Comparison of ENCODE assay signal across 9 mouse cellular contexts in genomic region chr3:61362821-61363160, GRCm38 (mm10). TPM values are rescaled to one million over a fixed set of nuclear protein-coding genes. Genes with fewer than 3 reads are reported as not detected.
DNase-seq lines count a peak whose midpoint lies in the region; ATAC-seq and TF ChIP-seq lines count a peak whose summit lies in the region.
"Had no signal": no experiment of that assay in that cellular context is flagged by ENCODE, and none has a peak within 500 bp of the region (broad histone marks: within the 10 kb centered on the region; RNA-seq: fewer than 3 reads in every experiment).

No protein-coding gene starts in this region.

- peak overlapping the region; percentile 75 for H3K4me2 ChIP-seq in lung, postnatal 0 days (replicated peaks; ENCODE audit: low read depth, low read length)

- intact Hi-C loops in heart, adult 2 months (cut with DNase I) = no loop called here
- intact Hi-C loops in heart, postnatal 36 days (cut with DNase I) = loop anchor here (10.0 kb wide), 1 partner anchor 788 kb away; no protein-coding TSS in a partner anchor

- H3K9me3 ChIP-seq in G1E (replicated peaks) = no peaks in the 10 kb centered on the region
- no peaks in the 10 kb centered on the region for H3K9me3 ChIP-seq in hindbrain, embryonic 10.5 days
- H3K9me3 ChIP-seq in lung, postnatal 0 days (ENCODE audit: low read length) = no peaks in the 10 kb centered on the region

- H3K4me3 ChIP-seq in heart, adult 2 months = peak overlapping the region; percentile 89
- peak overlapping the region; percentile 82 for H3K4me3 ChIP-seq in G1E (ENCODE audit: low read depth, low read length)
- H3K4me3 ChIP-seq in hindbrain, embryonic 10.5 days = peak overlapping the region; percentile 70
- H3K4me3 ChIP-seq in lung, postnatal 0 days (ENCODE audit: low read depth, low read length) = peak overlapping the region; percentile 80

- H3K9ac ChIP-seq in heart, adult 2 months (ENCODE audit: low read depth, low read length) = peak overlapping the region; percentile 76
- H3K9ac ChIP-seq in lung, postnatal 0 days (replicated peaks; ENCODE audit: low read depth) = peak overlapping the region; percentile 36

- TF ChIP-seq EP300 in heart, adult 2 months (IDR thresholded peaks at IDR 0.05; ENCODE audit: insufficient read depth, low read depth, low read length) = no peak
- no peak for TF ChIP-seq EP300 in lung, postnatal 0 days (IDR thresholded peaks at IDR 0.05)

- WGBS in heart, adult 2 months = 3% methylated on average over 9 of the region's 9 CpGs
- 8% methylated on average over 9 of the region's 9 CpGs for WGBS in hindbrain, embryonic 10.5 days
- 3% methylated on average over 9 of the region's 9 CpGs for WGBS in lung, postnatal 0 days

- H3K36me3 ChIP-seq in heart, adult 2 months (ENCODE audit: control insufficient read depth, insufficient read depth, low read length) = no peaks in the 10 kb centered on the region; the same call in 1 of the 2 replicates
- peaks cover 2% of the 10 kb centered on the region for H3K36me3 ChIP-seq in G1E (replicated peaks)
- H3K36me3 ChIP-seq in hindbrain, embryonic 10.5 days = no peaks in the 10 kb centered on the region
- no peaks in the 10 kb centered on the region for H3K36me3 ChIP-seq in lung, postnatal 0 days (ENCODE audit: insufficient read depth, low read length)

- no peak for ATAC-seq in G1E (ENCODE audit: extremely low read depth, insufficient number of reproducible peaks, low FRiP score, poor library complexity, severe bottlenecking)
- ATAC-seq in lung, postnatal 0 days = no peak

- H3K27ac ChIP-seq in heart, adult 2 months = peak overlapping the region; percentile 90
- peak overlapping the region; percentile 96 for H3K27ac ChIP-seq in hindbrain, embryonic 10.5 days
- peak overlapping the region; percentile 82 for H3K27ac ChIP-seq in lung, postnatal 0 days (ENCODE audit: low read length)

- no peak for TF ChIP-seq CTCF in heart, adult 2 months (IDR thresholded peaks at IDR 0.05)
- TF ChIP-seq CTCF in G1E (IDR thresholded peaks at IDR 0.05; ENCODE audit: low read depth, low read length) = no peak
- TF ChIP-seq CTCF in lung, postnatal 0 days (IDR thresholded peaks at IDR 0.05) = no peak

- DNase-seq in heart, adult 2 months = no peak
- no peak for DNase-seq in heart, postnatal 36 days
- no peak for DNase-seq in G1E (ENCODE audit: low spot score)
- no peak for DNase-seq in hindbrain, embryonic 10.5 days (ENCODE audit: low spot score)
- DNase-seq in lung, postnatal 0 days (ENCODE audit: low spot score) = peak; percentile 54
- DNase-seq in urinary bladder, postnatal 36 days (ENCODE audit: low spot score in 2 of 2) = no peak
- no peak for DNase-seq in adrenal gland, postnatal 10 days
- DNase-seq in adipocyte (ENCODE audit: low spot score) = no peak

- no peak for TF ChIP-seq POLR2A in heart, adult 2 months (IDR thresholded peaks at IDR 0.05; ENCODE audit: insufficient read depth, low read depth, low read length)

- H3K27me3 ChIP-seq in heart, adult 2 months (ENCODE audit: control insufficient read depth, insufficient read depth, low read length) = no peaks in the 10 kb centered on the region
- H3K27me3 ChIP-seq in G1E (ENCODE audit: insufficient read depth, low read length) = peaks cover 16% of the 10 kb centered on the region
- no peaks in the 10 kb centered on the region for H3K27me3 ChIP-seq in hindbrain, embryonic 10.5 days (ENCODE audit: insufficient read depth, poor library complexity, severe bottlenecking)
- H3K27me3 ChIP-seq in lung, postnatal 0 days (replicated peaks; ENCODE audit: insufficient read depth, low read length) = no peaks in the 10 kb centered on the region
- H3K27me3 ChIP-seq: CH12.LX had no signal

- no peaks in the 10 kb centered on the region for H3K79me2 ChIP-seq in heart, adult 2 months (replicated peaks; ENCODE audit: control insufficient read depth, insufficient read depth, low read length)

- no peaks in the 10 kb centered on the region for H3K4me1 ChIP-seq in heart, adult 2 months (ENCODE audit: control insufficient read depth, insufficient read depth, low read length)
- H3K4me1 ChIP-seq in G1E (ENCODE audit: insufficient read depth, low read depth, low read length) = peaks cover 37% of the 10 kb centered on the region
- H3K4me1 ChIP-seq in hindbrain, embryonic 10.5 days (replicated peaks) = peaks cover 22% of the 10 kb centered on the region
- H3K4me1 ChIP-seq in lung, postnatal 0 days (ENCODE audit: insufficient read depth, low read depth, low read length) = 0 out of 2 replicates have a peak, but pooled peaks cover 2% of the 10 kb centered on the region

RNA-seq across cellular contexts. Expression of gene Rap2b, which starts 1.4 kb away (rescaled TPM):
- total RNA-seq in heart, adult 2 months (2021) = 1 to 10 TPM; 2.3 to 2.6 TPM
- polyA plus RNA-seq in heart, adult 2 months (2012; rRNA removed) = 1.5 and 1.9 TPM in 2 replicates
- 1 to 10 TPM; 3.2 to 3.4 TPM for total RNA-seq in heart, postnatal 36 days (2021)
- total RNA-seq in G1E (2014; fragmentation: Nextera tagmentation) (5.8 and 7.8 TPM in 2 replicates), G1E (2017) (6.6 and 7.5 TPM in 2 replicates)
- 6.9 and 7.1 TPM in 2 replicates for polyA plus RNA-seq in G1E (2012)
- polyA plus RNA-seq in hindbrain, embryonic 10.5 days (2016; fragmentation: Nextera tagmentation; extraction: Ambion mirVana) = 10.8 and 11.6 TPM in 2 replicates
- 6.8 and 7.0 TPM in 2 replicates for polyA plus RNA-seq in lung, postnatal 0 days (2015; fragmentation: Nextera tagmentation; extraction: Ambion mirVana)
- 1 to 10 TPM; 5.8 to 6.4 TPM for total RNA-seq in adrenal gland, postnatal 10 days (2021)
- total RNA-seq: CH12.LX had no signal

RNA-seq across cellular contexts. Expression of gene B430305J03Rik, which starts 3.0 kb away (rescaled TPM):
- total RNA-seq in heart, adult 2 months (2021) = under 1 TPM in 1 of 2 experiments, not detected in 1; 0.05 TPM
- 0.10 TPM in 1 of 2 replicates, not detected in the other for polyA plus RNA-seq in heart, adult 2 months (2012; rRNA removed)
- total RNA-seq in heart, postnatal 36 days (2021) = under 1 TPM in 1 of 2 experiments, not detected in 1; 0.05 TPM
- total RNA-seq in G1E (2014; fragmentation: Nextera tagmentation) = 0.53 and 0.58 TPM in 2 replicates
- 0.49 and 0.87 TPM in 2 replicates for total RNA-seq in G1E (2017)
- 0.14 and 0.19 TPM in 2 replicates for polyA plus RNA-seq in G1E (2012)
- polyA plus RNA-seq in hindbrain, embryonic 10.5 days (2016; fragmentation: Nextera tagmentation; extraction: Ambion mirVana) = not detected in 2 replicates
- not detected in 2 replicates for polyA plus RNA-seq in lung, postnatal 0 days (2015; fragmentation: Nextera tagmentation; extraction: Ambion mirVana)
- total RNA-seq in adrenal gland, postnatal 10 days (2021) = under 1 TPM; 0.15 to 0.21 TPM
- total RNA-seq: CH12.LX had no signal
